Mouse (Mus musculus) small intestine, adult 2 months (tissue): ENCODE data around the gene C130050O18Rik. TPM values are rescaled to one million over a fixed set of nuclear protein-coding genes. Genes with fewer than 3 reads are reported as not detected.

ENCODE experiments used
- H3K27ac ChIP-seq: fragments of 200-500 bp; 2 replicates; pipeline ENCODE4 v1.5.1; 2012; ENCODE audit warnings: low read depth, low read length, control low read depth, inconsistent platforms; ENCODE audit not compliant: insufficient read depth
- H3K27me3 ChIP-seq: fragments of 200-500 bp; 2 replicates; pipeline ENCODE4 v1.6.1; 2012; ENCODE audit warnings: mild to moderate bottlenecking, moderate library complexity, low read length, inconsistent platforms; ENCODE audit not compliant: control insufficient read depth, insufficient read depth
- H3K36me3 ChIP-seq: fragments of 200-500 bp; 2 replicates; pipeline ENCODE4 v1.6.1; 2012; ENCODE audit warnings: mild to moderate bottlenecking, low read length, control low read depth, inconsistent platforms; ENCODE audit not compliant: control insufficient read depth, insufficient read depth
- H3K4me1 ChIP-seq: fragments of 200-500 bp; 2 replicates; pipeline ENCODE4 v1.6.1; 2012; ENCODE audit warnings: low read length, inconsistent platforms, mixed read lengths; ENCODE audit not compliant: control insufficient read depth, insufficient read depth, insufficient read length
- H3K4me3 ChIP-seq: fragments of 200-500 bp; 2 replicates; pipeline ENCODE4 v1.5.1; 2012; ENCODE audit warnings: low read depth, mild to moderate bottlenecking, control low read depth, inconsistent platforms, low read length, moderate library complexity
- CTCF ChIP-seq: fragments of 200-500 bp; IDR thresholded peaks from 2 replicates; pipeline ENCODE4 v1.5.1; 2012; ENCODE audit warnings: low read depth, mild to moderate bottlenecking, control low read depth, inconsistent platforms, low read length, moderate library complexity, mixed read lengths; ENCODE audit not compliant: insufficient replicate concordance, insufficient read length; ENCODE audit errors: extremely low read depth
- POLR2A ChIP-seq: fragments of 200-500 bp; IDR thresholded peaks from 2 replicates; pipeline ENCODE4 v1.6.1; 2012; ENCODE audit warnings: low read depth, mild to moderate bottlenecking, control low read depth, inconsistent platforms, low read length, moderate library complexity
- WGBS: fragments of 180-500 bp; shearing (Covaris S2); methylation state at CpG from one replicate; pipeline ENCODE4 v1.1.7; 2018; 5-methylcytosine and 5-hydroxymethylcytosine counted together
- polyA plus RNA-seq: library from polyadenylated mRNA; depleted of rRNA; stranded (reverse); fragments of >200 nt; gene quantifications from 2 replicates; pipeline ENCODE4 v1.2.3, GENCODE M21; 2012

The C130050O18Rik gene
- polyA plus RNA-seq, 1 experiment, result 3.5 TPM

DNA sequence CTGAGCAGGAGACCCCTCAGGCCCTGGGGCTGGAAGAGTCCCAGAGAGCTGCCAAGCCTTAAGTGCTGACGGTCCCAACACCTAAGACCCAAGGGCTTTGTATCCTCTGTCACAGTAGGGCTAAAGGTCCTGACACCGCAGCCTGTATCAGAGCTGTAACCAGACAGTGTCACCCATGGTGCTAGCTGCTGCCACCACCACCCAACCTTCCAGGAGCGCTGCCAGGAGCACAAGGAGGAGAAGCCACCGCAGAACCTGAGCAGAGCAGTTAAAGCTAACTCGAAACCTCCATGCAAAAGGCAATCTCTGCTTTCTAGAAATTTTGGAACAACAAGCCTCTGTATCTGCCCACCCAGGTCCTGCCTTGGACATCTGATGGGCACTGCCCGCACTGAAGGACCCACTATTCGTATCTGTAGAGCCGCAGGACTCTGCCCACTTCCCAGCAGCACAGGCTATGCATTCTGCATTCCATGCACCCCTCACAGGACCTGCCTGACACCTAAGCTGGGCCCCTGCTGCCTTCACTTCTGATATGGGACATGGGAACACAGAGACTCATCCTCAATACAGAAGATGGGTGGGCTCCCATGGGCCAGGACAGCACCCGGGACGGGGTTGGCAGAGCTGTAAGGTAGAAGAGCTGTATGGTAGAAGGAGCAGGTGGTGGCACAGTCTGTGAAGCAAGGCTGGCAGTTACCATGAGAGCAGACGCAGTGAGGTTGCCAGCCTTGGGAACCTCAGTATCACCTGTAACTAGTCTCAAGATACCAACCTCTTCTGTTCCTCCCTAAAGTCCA, 36.0 kb downstream of the C130050O18Rik start:
- H3K4me1 ChIP-seq, result no peaks in the 10 kb centered on the region
- no peaks in the 10 kb centered on the region for H3K27me3 ChIP-seq
- TF ChIP-seq CTCF, result no peak
- TF ChIP-seq POLR2A, result no peak
- no peak overlapping the region for H3K4me3 ChIP-seq
- 92% methylated on average over 11 of the region's 11 CpGs for WGBS
- no peaks in the 10 kb centered on the region for H3K36me3 ChIP-seq
- H3K27ac ChIP-seq, result no peak overlapping the region

GRCm38 (mm10) chr5:139441726-139442018, 36.6 kb downstream of the C130050O18Rik start:
- no peaks in the 10 kb centered on the region for H3K4me1 ChIP-seq
- no peaks in the 10 kb centered on the region for H3K27me3 ChIP-seq
- no peaks in the 10 kb centered on the region for H3K36me3 ChIP-seq
- TF ChIP-seq POLR2A, result no peak
- no peak overlapping the region for H3K27ac ChIP-seq
- no peak overlapping the region for H3K4me3 ChIP-seq
- 85% methylated on average over 2 of the region's 2 CpGs for WGBS

- Histone ChIP-seq H3K27me3 (no peaks in the 10 kb centered on the region), H3K36me3 (no peaks in the 10 kb centered on the region), H3K27ac (no peak overlapping the region), H3K4me1 (no peaks in the 10 kb centered on the region), H3K4me3 (no peak overlapping the region)
- WGBS, result 67% methylated on average over 12 of the region's 12 CpGs
- TF ChIP-seq CTCF, result no peak
- no peak for TF ChIP-seq POLR2A
Measured at GRCm38 (mm10) chr5:139442428-139442827, 37.3 kb downstream of the C130050O18Rik start.

DNA sequence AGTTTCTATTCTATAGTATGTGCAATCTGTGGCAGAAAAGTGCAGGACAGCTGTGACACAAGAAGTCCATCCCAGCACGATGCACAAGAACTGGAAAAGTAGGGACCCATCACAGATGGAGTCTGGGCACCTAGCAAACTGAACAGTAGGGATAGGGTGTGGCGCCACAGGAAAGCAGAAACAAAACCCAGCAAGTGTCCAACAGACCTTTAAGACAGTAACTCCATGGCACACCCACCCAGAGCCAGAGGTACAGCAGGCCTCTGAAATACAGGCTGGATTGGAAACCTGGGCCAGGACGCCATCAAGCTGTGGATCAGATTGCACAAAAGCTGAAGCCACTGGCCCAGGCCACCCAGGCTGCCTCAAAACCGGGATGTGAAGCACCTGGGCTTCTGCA, 37.9 kb downstream of the C130050O18Rik start:
- Histone ChIP-seq H3K4me1 (no peaks in the 10 kb centered on the region), H3K36me3 (no peaks in the 10 kb centered on the region), H3K27me3 (no peaks in the 10 kb centered on the region), H3K27ac (no peak overlapping the region), H3K4me3 (no peak overlapping the region)
- TF ChIP-seq POLR2A, result no peak
- TF ChIP-seq CTCF, result no peak
- WGBS, result 59% methylated on average over 4 of the region's 4 CpGs

DNA sequence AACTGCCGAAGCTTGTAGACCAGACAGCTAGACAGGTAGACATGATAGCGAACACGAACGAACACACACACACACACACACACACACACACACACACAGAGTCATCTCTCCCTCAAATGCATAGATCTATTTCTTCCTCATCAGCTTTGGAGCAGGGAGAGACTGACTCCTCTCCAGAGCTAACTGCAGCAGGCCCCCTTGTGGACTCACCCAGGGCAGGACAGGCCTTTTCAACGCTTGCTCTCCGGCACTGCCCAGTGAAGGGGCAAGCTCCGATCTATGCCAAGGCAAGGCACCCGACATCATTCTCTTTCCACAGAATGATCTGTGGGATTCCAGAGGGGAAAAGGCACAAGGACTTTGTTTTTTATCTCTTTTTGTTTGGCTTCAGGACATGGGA, 40.2 kb downstream of the C130050O18Rik start:
- no peaks in the 10 kb centered on the region for H3K27me3 ChIP-seq
- 76% methylated on average over 8 of the region's 8 CpGs for WGBS
- H3K27ac ChIP-seq, result no peak overlapping the region
- no peaks in the 10 kb centered on the region for H3K4me1 ChIP-seq
- no peak overlapping the region for H3K4me3 ChIP-seq
- TF ChIP-seq CTCF (peak; percentile 24; the same call in 1 of the 2 replicates), POLR2A (no peak)
- no peaks in the 10 kb centered on the region for H3K36me3 ChIP-seq

- Histone ChIP-seq H3K36me3 (no peaks in the 10 kb centered on the region), H3K4me3 (no peak overlapping the region), H3K27ac (no peak overlapping the region), H3K27me3 (no peaks in the 10 kb centered on the region), H3K4me1 (no peaks in the 10 kb centered on the region)
- TF ChIP-seq POLR2A, result no peak
- no peak for TF ChIP-seq CTCF
- 79% methylated on average over 6 of the region's 6 CpGs for WGBS
Measured at GRCm38 (mm10) chr5:139448025-139448424, 42.9 kb downstream of the C130050O18Rik start.

DNA sequence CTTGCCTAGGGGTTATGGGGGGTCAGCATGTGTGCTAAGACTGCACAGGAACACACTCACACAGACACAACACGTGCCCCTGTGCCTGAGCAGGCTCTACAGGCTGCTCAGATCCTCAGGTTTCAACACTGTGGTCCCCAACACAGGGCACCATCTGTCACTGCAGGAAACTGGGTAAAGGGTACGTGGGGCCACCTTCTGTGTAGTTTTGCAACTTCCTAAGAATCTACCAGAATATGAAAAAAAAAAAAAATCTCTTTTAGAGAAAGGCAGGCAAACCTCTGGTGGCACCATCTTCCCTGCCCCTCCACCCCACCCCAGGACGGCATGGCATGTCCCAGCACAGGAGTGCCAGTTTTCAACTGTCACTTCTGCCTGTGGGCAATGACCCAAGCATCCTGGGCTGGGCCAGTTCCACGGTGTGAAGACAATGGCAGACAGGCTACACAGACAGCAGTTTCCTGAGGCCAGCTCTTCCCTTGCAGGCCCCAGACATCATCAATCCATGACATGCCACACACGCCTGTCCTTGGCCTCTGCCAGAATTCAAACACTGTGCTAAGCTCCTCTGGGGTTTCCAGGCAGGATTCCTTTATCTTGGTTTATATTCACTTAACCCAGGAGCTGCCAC, 44.2 kb downstream of the C130050O18Rik start:
- Histone ChIP-seq H3K27me3 (no peaks in the 10 kb centered on the region), H3K4me3 (no peak overlapping the region), H3K36me3 (no peaks in the 10 kb centered on the region), H3K4me1 (no peaks in the 10 kb centered on the region), H3K27ac (no peak overlapping the region)
- WGBS, result 57% methylated on average over 5 of the region's 5 CpGs
- TF ChIP-seq POLR2A (no peak), CTCF (no peak)
